Mouse (Mus musculus) heart, postnatal 36 days (tissue): ENCODE data around the gene Jazf1. TPM values are rescaled to one million over a fixed set of nuclear protein-coding genes. Genes with fewer than 3 reads are reported as not detected.

Experiments used
- DNase-seq, 2 experiments: peaks; one replicate each; pipeline ENCODE4 v3.0.0; 2021 to 2022
- intact Hi-C: fragments of 180-260 bp; cut with DNase I; formaldehyde crosslinking; loops from one replicate; pipeline ENCODE4 v1.15.1; 2025
- total RNA-seq, 2 experiments: library from RNA; stranded (reverse); gene quantifications; 2 replicates each; pipeline ENCODE4 v1.2.3; 2021

Gene Jazf1
- total RNA-seq, 2 experiments from 2014 or later = 2.4 to 3.5 TPM

DNA sequence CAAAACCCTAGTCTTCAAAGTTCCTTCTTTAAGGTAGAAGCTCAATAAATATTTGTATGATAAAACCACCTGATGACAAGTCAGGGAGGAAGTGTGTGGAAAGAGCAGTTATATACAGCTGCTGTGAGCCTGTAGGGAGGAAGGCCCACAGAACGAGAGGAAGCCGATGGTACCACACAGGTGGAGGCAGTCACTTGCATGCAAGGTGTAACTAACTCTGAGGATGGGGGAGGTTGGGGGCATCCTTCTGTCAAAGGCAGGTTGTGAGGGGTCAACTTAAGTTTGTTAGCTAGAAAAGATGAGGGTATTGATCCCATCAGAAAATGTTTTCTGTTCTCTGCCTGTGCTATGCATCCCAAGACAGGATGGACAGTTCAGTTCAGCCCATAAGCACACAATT is 200.1 kb downstream of the Jazf1 start:
- intact Hi-C loops = no loop called here
- no peak for DNase-seq

DNA sequence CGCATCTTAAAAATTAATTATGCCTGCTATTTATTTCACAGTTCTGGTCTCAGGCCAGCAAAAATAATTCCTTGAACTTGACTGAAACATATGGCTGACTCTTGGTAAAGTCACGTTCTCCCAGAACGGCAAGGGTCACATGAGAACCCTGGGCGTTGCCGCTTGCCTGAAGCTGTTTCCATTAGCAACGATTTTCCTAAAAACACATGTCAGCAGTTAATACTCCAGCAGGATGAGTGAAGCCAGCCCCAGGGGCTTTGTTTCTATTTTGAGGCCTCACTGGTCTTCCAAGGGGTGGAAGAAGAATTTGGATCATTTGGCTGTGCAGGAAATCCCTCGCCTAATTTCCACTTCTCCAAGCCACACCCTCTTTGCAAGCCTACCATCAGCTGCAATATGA is 206.5 kb downstream of the Jazf1 start:
- DNase-seq = peak; percentile 42 to 46
- intact Hi-C loops = no loop called here

DNA sequence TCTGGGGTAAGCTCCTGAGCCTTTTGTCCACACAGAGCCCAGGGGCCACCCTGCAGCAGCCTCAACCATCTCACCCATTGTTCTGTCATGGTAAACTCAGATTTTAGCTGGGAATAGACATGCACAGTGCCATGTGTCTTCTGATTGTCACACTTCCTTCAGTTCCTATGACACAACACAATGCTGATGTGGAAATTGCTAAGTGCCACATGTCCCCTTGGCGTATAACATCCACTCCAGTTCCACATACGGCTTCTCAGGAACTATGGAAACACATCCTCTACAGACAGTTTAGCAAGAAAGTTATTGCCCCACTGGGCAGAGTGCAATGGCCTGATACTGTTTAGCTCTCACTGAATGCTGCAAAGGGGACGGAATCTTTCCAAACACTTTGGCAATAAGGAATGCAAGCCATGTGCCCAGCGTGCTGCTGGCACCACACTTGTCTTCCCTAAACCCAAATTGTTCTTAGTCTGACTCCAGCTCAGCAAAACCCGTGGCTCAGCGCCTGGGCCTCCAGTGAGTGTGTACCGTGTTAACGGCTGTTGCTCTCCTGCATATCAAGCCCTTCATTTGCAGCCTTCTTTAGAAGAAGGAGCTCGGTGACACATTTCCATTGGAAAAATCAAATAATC is 207.1 kb downstream of the Jazf1 start:
- no peak for DNase-seq

DNA sequence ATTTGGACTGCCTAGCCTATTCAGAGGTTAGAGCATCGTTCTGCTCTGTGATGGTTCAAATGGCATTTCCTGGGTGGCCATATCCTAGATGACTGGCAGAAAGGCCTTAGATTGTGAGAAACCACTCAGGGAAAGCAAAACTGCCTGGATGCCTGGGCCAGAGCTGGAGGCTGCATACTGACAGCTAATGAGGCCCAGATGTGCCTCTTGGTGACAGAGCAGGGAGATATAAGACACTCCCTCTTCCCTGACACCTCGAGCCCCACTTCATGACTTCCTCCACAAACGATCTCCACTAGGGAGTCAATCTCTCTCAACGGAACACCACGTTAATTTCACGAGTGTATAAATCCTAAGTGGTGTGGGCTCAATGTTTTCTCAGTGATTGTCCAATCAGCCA is 207.7 kb downstream of the Jazf1 start:
- DNase-seq = no peak
- intact Hi-C loops = no loop called here

More for the DNA sequence above, 207.1 kb downstream of the Jazf1 start:
- intact Hi-C loops = no loop called here

DNA sequence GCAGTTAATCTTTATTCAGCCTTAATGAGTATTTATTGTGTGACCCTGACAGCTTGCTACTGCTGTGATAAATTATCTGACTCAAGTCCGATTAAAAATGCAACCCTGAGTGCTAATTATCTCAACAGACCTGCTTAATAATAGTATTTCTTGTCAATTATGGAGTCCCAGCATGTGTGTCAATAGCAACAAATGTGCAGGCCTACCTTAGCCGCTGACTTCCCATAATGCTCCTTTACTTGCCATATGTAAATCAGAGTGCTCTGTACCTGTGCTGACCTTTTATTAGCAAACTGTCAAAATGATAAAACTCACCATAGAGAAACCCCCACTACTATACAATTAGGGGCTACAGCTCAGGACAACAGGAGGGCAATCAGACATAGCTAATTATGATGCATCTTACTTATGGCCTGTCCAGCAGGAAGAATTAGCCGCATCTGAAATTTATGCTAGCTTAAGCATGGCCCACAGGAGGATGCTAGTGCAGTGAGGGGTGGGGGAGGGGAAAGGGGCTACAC is 209.5 kb downstream of the Jazf1 start:
- intact Hi-C loops = no loop called here
- DNase-seq = no peak

DNA sequence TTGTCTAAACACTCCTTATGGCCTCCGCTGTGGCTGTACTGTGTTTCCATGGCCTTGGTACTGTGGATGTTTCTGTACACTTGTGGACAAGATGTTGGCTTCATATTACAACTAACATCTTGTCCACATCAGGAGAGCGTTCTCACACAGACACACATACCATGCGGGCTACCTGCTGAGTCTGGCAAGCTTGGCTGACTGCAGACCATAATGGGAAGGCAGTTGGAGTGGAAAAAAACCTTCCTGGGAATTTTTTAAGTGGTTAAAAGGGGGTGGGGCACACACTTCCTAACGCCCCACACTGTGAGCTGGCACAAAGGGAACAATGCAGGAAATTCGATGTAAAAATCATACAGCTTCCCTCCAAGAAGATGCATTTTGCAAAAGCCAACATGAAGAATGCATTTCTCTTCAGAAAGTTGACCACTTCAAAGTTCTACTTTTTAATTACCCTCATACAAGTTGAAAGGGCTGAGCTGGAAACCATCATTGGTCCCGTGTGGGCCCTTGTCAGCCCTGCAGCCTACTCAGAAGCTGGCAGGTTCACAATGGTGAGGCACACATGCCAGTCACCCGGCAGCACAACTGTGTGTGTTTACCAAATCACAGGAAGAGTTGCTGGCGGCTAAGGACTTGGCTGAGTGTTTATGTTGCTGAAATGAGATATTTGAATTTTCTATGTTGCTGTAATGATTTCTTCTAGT is 215.9 kb downstream of the Jazf1 start:
- intact Hi-C loops = no loop called here
- no peak for DNase-seq

DNA sequence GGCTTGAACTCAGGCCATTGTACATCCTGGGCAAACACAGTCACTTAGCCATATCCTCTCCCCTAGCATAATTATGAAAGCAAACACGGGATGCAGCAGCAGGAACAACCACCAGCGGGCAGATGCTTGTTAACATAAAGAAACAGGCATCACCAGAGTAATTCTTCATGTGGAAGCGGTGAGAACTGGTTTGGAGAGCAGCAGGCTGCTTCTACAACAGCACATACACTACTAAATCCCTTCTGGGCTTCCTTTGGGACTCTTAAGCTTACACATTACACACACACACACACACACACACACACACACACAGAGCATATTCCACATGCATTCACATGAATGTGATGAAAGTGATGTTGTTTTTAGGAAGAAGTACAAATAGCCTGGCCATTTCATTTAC is 216.5 kb downstream of the Jazf1 start:
- DNase-seq = no peak
- intact Hi-C loops = no loop called here

DNA sequence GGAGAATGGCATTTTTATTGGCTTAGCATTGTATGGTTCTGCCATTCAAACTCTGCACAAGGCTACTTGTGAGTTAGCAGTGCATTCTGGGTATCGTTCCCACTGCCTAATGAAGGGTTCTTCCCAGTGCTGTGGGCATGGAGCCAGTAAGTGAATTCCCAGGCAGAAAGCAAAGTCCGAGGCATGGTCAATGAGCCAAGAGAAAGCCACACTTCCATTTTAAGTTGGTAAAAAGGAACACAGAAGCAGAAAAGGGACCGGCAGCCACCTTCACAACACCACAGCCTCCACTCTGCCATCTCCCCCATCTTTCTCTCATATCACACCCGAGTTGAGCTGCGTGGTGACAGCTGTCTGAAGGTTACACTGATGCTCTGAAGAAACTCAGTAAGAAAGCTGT is 217.4 kb downstream of the Jazf1 start:
- intact Hi-C loops = no loop called here
- peak; percentile 61 to 73 for DNase-seq

DNA sequence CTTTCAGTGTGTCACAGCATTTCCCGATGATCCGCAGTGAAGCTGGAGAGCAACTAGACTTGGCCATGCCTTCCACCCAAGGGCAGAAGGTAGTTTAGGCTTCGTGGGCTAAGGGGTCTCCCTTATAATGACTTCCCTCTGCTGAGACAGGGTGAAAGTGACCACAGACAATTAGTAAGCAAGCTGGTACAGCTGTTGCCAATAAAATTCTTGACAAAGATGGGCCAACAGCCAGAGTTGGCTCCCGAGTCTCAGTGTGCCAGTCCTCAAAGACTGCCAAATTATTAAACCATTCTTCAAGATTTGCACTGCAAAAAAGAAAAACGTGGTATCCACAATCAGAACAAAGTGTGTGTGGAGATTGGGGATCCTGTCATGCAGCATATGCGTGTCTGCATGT is 220.2 kb downstream of the Jazf1 start:
- intact Hi-C loops = no loop called here

DNA sequence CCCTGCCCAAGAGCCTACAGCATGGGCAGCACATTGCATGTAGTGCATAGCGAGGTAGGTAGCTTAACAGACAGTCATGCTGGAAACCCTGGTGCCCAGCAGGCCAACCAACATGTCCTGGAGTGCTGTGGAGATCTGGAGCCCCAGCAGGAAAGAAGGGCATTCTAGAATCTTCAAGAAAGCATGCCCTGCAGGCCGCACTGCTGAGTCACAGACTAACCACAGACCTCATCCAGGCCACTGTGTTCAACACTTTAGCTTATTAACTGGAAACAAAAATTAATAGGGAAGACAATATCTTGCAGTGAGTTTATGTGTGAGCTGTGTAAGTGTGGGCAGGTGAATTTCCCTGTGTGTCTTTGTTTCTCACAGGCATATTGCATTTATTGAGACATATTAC is 222.1 kb downstream of the Jazf1 start:
- no peak for DNase-seq
- intact Hi-C loops = no loop called here

More for the DNA sequence above, 220.2 kb downstream of the Jazf1 start:
- no peak for DNase-seq

DNA sequence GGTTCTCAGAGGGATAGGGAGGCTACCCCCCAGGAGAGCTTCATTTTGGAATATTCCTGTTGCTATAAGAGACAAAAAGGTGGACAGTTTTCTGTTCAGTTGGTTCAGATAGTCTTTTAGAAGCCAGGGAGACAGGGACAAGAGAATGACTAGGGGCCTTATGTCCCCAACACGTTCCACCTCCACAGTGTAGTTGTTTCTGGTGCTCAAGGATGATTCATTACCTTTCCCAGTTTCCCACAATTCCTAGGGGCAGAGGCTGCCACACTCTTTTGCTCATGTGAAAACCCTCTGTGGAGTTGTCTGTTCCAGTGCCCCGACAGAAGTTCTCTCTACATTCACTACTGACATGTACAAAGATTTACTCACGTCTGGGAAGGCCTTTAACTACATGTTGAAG is 223.7 kb downstream of the Jazf1 start:
- no peak for DNase-seq
- intact Hi-C loops = no loop called here

DNA sequence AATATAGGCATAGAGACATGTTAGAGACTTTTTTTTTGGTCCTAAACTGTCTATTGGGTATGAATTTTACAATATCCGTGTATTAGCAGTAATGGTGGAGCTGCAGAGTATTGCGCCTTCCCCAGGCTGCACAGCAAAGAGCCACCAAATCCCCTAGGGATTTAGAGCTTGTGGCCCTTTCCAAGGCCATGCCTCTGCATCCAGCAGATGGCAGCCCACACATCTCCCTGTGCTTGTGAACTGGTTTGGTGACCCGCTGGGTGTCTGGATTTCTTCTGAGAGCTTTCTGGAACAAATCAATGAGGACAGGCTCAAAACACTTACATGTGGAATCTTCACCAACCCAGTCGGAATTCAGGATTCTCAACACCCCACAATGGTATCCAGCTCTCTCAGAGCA is 225.4 kb downstream of the Jazf1 start:
- intact Hi-C loops = loop anchor here (1.0 kb wide), 1 partner anchor 76 kb away; no protein-coding TSS in a partner anchor
- DNase-seq = no peak

DNA sequence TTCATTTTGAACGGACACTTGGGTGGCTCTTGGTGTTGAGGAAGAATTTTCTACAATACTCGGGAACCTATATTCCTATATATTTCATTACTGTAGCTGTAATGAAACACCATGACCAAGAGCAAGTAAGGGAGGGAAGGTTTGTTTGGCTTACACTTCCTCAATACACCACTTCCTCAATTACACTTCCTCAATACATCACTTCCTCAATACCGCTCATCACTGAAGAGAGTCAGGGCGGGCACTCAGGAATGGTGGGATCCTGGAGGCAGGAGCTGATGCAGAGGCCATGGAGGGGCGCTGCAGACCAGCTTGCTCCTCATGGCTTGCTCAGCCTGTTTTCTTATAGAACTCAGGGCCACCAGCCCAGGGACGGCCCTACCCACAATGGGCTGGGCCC is 225.8 kb downstream of the Jazf1 start:
- intact Hi-C loops = no loop called here

DNA sequence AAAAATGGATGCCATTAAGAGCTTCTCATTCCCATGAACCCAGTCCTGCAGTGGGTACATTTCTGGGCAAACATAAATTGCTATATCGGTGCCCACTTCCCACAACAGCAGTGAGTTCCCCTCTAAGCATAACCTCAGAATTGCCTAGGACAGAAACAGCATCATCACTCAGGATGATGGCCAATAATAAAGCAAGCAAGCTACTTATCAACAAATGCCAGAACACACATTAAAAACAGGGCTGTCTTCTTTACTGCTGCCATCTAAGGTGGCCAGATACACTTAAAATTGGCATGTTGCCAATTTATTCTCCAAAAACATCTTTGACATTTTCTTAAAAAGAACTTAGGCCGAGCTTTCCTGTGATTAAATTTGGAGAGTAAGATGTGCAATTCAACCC is 226.8 kb downstream of the Jazf1 start:
- intact Hi-C loops = no loop called here
- DNase-seq = no peak

More for the DNA sequence above, 225.8 kb downstream of the Jazf1 start:
- DNase-seq = no peak

DNA sequence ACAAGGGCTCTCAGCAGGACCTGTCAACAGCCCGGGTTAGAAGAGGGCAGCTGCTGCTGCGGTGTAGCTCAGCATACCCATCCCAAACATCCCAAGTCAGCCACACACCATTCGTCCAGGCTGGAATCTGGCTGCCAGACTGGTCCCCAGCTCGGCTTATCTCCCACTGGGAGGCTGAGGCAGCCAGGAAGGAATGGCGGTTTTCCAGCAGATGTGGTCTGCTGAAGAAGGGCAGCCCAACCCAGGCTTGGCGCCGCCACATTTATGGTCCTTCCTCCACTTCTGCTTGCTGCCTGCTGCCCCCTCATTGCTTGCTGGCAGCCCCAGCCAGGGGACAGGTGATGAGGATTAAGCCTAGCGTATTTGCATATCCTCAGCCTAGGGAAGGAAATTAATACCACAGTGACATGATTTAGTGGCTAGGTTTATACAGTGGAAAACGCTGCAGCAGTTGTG is 227.8 kb downstream of the Jazf1 start:
- DNase-seq = peak in 1 of 2 experiments; percentile 27
- intact Hi-C loops = no loop called here

DNA sequence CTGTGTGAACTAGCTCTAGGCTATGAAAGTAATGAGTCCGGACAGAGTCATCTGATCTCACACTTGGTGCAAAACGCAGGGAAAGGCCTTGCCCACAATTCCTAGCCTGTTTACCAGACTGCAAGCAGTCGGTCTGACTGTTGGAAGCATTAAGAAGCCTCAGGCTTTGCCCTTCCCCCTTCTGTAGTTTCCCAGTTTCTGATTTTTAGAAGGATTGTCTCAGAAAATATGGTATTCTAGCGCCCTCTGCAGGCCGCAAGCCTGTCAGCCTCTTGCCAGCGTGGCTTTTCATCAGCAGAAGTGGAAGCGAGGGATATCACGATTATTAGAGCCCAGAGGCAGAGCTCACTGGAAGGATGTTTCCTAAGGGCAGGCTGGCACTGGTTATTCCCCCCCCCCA is 229.7 kb downstream of the Jazf1 start:
- intact Hi-C loops = loop anchor here (1.0 to 5.0 kb wide), 6 partner anchors 111 to 581 kb away; partner anchors contain the start of gene Tax1bp1
- DNase-seq = peak; percentile 84 to 90

DNA sequence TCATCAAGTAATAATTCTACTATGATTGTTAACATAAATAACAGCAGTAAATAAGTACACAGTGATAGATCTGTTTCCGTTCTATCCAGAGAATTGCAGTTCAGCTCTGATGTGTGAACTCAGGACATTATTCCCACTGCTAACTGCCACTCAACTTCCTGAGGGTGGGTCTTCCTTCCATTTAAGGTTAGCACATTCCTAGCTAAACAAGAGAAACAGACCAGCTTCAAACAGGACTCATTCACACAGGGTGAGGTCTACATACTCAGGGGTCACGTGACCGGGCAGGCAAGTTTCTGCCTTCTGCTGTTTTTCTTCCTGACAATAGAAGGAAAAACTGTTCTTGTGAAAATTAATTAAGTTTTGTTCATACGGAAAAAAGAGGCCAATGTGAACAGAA is 230.6 kb downstream of the Jazf1 start:
- intact Hi-C loops = loop anchor here (1.0 to 5.0 kb wide), 6 partner anchors 110 to 580 kb away; partner anchors contain the start of gene Tax1bp1
- no peak for DNase-seq

DNA sequence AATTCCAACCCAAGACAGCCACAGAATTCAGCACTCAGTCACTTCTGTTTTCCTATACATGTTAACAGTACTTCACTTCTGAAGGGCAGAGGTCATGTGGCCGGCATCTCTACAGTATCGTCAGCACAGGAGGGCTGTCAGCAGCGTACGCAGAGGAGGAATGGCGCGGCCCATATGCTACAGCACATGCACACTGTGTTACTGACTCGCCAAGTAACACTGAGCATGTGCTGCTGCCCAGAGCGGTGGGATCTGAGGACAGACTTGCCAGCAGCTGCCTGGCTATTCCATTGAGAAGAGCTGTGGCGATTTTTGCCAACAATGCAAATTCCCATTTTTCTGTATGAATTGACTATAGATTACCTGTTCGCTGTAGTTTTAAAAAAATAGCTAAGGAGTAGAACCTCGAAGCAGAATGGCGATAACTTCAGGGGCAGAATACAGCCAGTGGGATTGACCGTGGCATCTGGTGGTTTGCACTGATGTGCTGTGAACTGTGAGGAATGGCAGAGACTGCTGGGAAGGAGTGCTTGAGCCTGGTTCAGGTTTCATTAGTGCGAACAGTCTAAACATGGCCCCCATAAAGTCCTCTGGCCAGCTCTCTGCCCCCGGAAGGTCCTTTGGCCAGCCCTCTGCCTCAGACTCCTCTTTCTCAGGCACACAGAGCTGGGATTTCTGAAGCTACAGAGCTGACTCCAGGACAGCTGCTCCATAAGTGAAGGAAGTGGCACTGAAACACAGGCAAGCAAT is 232.1 kb downstream of the Jazf1 start:
- no peak for DNase-seq
- intact Hi-C loops = loop anchor here (5.0 kb wide), 4 partner anchors 109 to 564 kb away; partner anchors contain the start of gene Tax1bp1

DNA sequence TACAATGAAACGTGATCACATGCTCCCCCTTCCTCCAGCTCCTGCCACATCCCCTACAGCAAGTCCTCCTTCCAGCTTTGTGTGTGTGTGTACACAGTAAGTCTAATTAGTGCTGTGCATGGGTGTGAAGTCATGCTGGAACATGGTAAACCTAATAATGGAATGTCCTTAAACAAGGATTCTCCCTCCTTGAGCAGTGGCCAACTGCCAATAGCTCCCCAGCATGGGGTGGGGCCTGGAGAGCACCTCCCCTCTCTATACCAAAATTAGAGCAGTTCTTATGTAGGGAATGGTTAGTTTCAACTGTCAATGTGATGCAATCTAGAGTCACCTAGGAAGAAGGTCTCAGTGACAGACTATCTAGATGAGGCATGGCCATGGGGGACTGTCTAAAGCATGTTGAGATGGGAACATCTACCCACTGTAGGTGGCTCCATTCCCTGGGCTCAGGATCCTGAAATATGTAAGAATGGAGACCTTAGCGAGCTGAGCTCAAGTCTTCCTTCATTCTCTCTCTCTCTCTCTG is 240.6 kb downstream of the Jazf1 start:
- intact Hi-C loops = no loop called here
- no peak for DNase-seq

DNA sequence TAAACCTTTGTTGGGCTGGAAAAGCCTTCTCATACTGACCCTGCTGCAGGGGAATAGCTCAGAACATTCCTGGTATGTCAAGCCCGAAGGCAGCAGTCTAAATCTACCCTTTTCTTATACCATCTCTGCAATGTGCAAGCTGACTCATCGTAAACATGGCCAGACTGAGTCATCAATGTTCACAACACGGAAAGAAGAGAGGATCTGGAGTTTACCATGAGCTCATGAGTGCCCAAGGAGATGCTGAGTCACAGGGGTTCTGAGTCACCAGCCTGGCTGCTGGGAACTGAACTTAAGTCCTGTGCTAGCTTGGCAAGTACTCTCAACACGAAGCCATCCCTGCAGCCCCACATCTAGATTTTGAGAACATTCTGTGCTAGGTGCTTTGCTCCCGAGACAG is 242.9 kb downstream of the Jazf1 start:
- intact Hi-C loops = no loop called here
- DNase-seq = no peak

DNA sequence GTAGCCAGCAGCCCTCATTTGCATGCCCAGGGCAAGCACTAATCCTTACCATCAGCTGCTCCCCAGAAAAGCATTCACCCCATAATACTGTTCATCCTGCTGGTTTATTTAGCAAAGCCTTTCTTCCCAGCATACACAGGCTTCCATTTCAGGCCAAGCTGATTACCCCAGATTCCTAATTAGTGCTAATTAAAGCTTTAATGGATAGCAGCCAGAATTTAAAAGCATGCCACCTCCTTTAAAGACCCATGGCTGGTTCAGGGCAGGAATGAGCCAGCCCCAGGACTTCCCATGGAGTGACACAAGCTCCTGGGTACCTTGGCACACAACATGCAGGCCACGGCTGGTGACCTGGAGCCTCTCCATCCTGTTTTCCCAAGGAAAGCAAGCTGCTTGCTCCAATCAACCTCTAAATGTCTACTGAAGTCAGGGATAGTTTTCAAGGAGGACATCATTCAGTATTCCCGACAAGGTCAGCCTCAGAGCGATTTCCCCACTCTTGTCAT is 243.4 kb downstream of the Jazf1 start:
- DNase-seq = no peak
- intact Hi-C loops = no loop called here
